Mouse (Mus musculus) gonadal fat pad, adult 2 months (tissue): ENCODE results near the gene Vps35. TPM values are rescaled to one million over a fixed set of nuclear protein-coding genes. Genes with fewer than 3 reads are reported as not detected.

Experiments
- polyA plus RNA-seq: library from polyadenylated mRNA; depleted of rRNA; stranded (reverse); fragments of >200 nt; gene quantifications from 2 replicates; pipeline ENCODE4 v1.2.3, GENCODE M21; 2012; rRNA removed

The Vps35 gene
- polyA plus RNA-seq, 1 experiment: 33.1 TPM

Other genes starting within 250 kb of the Vps35 start
- 56.8 and 59.4 TPM in 2 replicates for gene Fbxw9, start 239.7 kb downstream of the Vps35 start, polyA plus RNA-seq
- gene Gm5741, start 231.8 kb downstream of the Vps35 start, polyA plus RNA-seq: 1.5 and 1.9 TPM in 2 replicates
- 44.5 and 48.3 TPM in 2 replicates for gene Dhps, start 228.0 kb downstream of the Vps35 start, polyA plus RNA-seq
- gene Wdr83os, start 219.1 kb downstream of the Vps35 start, polyA plus RNA-seq: 170 and 198 TPM in 2 replicates
- 33.8 and 35.7 TPM in 2 replicates for gene Wdr83, start 218.5 kb downstream of the Vps35 start, polyA plus RNA-seq
- gene Man2b1, start 216.5 kb downstream of the Vps35 start, polyA plus RNA-seq: 133 and 184 TPM in 2 replicates
- 2.5 and 2.7 TPM in 2 replicates for gene Zfp791, start 176.7 kb downstream of the Vps35 start, polyA plus RNA-seq
- not detected in 2 replicates for gene Cks1brt, start 147.9 kb downstream of the Vps35 start, polyA plus RNA-seq
- not detected in 2 replicates for gene Olfr371, start 73.8 kb downstream of the Vps35 start, polyA plus RNA-seq
- 13.8 and 15.0 TPM in 2 replicates for gene Orc6, start 170 bp downstream of the Vps35 start, polyA plus RNA-seq
- gene Mylk3, start 86.5 kb upstream of the Vps35 start, polyA plus RNA-seq: 0.09 and 0.14 TPM in 2 replicates
- gene 4921524J17Rik, start 133.0 kb upstream of the Vps35 start, polyA plus RNA-seq: 6.2 and 6.5 TPM in 2 replicates
- gene Gpt2, start 192.8 kb upstream of the Vps35 start, polyA plus RNA-seq: 86.5 and 105 TPM in 2 replicates